Mouse (Mus musculus) adrenal gland, adult 18-20 months (tissue): ENCODE results near the gene Mettl2. TPM values are rescaled to one million over a fixed set of nuclear protein-coding genes. Genes with fewer than 3 reads are reported as not detected.

ENCODE experiments used
- total RNA-seq, 2 experiments: library from RNA; stranded (reverse); gene quantifications; 1 replicate in 1 of 2; 2 replicates in 1 of 2; pipeline ENCODE4 v1.2.3; 2021

Gene Mettl2
- total RNA-seq, 2 experiments from 2014 or later: 23.0 to 23.9 TPM

Other genes starting within 250 kb of the Mettl2 start
- not detected for gene Efcab3, start 62.8 kb upstream of the Mettl2 start, total RNA-seq
- not detected for gene Gm10842, start 20.5 kb downstream of the Mettl2 start, total RNA-seq
- 10 to 100 TPM; 47.8 to 51.5 TPM for gene Tlk2, start 52.4 kb downstream of the Mettl2 start, total RNA-seq
- gene Mrc2, start 166.2 kb downstream of the Mettl2 start, total RNA-seq: 10 to 100 TPM; 15.2 to 18.3 TPM